In genomic region chr19:36181535-36181934, GRCm38 (mm10) we compare ENCODE assay signal across 15 mouse cellular contexts.
"Had no signal": no experiment of that assay in that cellular context is flagged by ENCODE, and none has a peak within 500 bp of the region (broad histone marks: within the 10 kb centered on the region; RNA-seq: fewer than 3 reads in every experiment).

No protein-coding gene starts in this region.

- DNase-seq: kidney, postnatal 4 days; left cerebral cortex, postnatal 4 days; lung, postnatal 10 days; retina, postnatal 1 day; right cerebral cortex, postnatal 14 days; thymus, postnatal 4 days had no signal

- H3K4me2 ChIP-seq: hindbrain, embryonic 15.5 days; limb, embryonic 13.5 days; liver, embryonic 11.5 days; liver, embryonic 15.5 days; midbrain, embryonic 12.5 days; neural tube, embryonic 13.5 days; stomach, embryonic 15.5 days had no signal

- H3K4me3 ChIP-seq: hindbrain, embryonic 15.5 days; layer of hippocampus, adult 2 months; limb, embryonic 13.5 days; liver, embryonic 15.5 days; midbrain, embryonic 12.5 days; neural tube, embryonic 13.5 days; stomach, embryonic 15.5 days had no signal

- H3K9ac ChIP-seq: hindbrain, embryonic 15.5 days; limb, embryonic 13.5 days; liver, embryonic 15.5 days; midbrain, embryonic 12.5 days; neural tube, embryonic 13.5 days; stomach, embryonic 15.5 days had no signal

- H3K4me1 ChIP-seq: hindbrain, embryonic 15.5 days; liver, embryonic 15.5 days; midbrain, embryonic 12.5 days; neural tube, embryonic 13.5 days; stomach, embryonic 15.5 days had no signal

- ATAC-seq: midbrain, embryonic 16.5 days had no signal

- H3K36me3 ChIP-seq: hindbrain, embryonic 15.5 days; limb, embryonic 13.5 days; liver, embryonic 15.5 days; midbrain, embryonic 12.5 days; neural tube, embryonic 13.5 days; stomach, embryonic 15.5 days had no signal

- H3K9me3 ChIP-seq: hindbrain, embryonic 15.5 days; limb, embryonic 13.5 days; liver, embryonic 15.5 days; midbrain, embryonic 12.5 days; neural tube, embryonic 13.5 days; stomach, embryonic 15.5 days had no signal

- H3K27ac ChIP-seq: hindbrain, embryonic 15.5 days; layer of hippocampus, adult 2 months; limb, embryonic 13.5 days; liver, embryonic 15.5 days; midbrain, embryonic 12.5 days; neural tube, embryonic 13.5 days; stomach, embryonic 15.5 days had no signal

- H3K27me3 ChIP-seq: hindbrain, embryonic 15.5 days; liver, embryonic 15.5 days; midbrain, embryonic 12.5 days; neural tube, embryonic 13.5 days; stomach, embryonic 15.5 days had no signal
